Mouse (Mus musculus) heart, postnatal 0 days (tissue): ENCODE results near the gene Bcl2l14. TPM values are rescaled to one million over a fixed set of nuclear protein-coding genes. Genes with fewer than 3 reads are reported as not detected.

Experiments used
- ATAC-seq: fragments of 200-750 bp; cut with Nextera tagmentation; 2 replicates; pipeline ENCODE4 v1.8.0; 2017; ENCODE audit warnings: low read depth, moderate number of reproducible peaks, moderate library complexity; ENCODE audit not compliant: insufficient read depth
- DNase-seq: peaks from one replicate; pipeline ENCODE4 v3.0.0-alpha.2; 2016; ENCODE audit warnings: low spot score
- H3K27ac ChIP-seq: fragments of 300-500 bp; sonication (generic); 2 replicates; pipeline ENCODE4 v1.5.1; 2014; ENCODE audit warnings: low read depth, mild to moderate bottlenecking
- H3K27me3 ChIP-seq: fragments of 300-500 bp; sonication (generic); 2 replicates; pipeline ENCODE4 v1.6.1; 2014; ENCODE audit warnings: low read length, mixed read lengths; ENCODE audit not compliant: control insufficient read depth, insufficient read depth
- H3K36me3 ChIP-seq: fragments of 300-500 bp; sonication (generic); replicated peaks from 2 replicates; pipeline ENCODE4 v1.6.1; 2014; ENCODE audit warnings: low read length, mixed read lengths; ENCODE audit not compliant: control insufficient read depth, insufficient read depth
- H3K4me1 ChIP-seq: fragments of 300-500 bp; sonication (generic); 2 replicates; pipeline ENCODE4 v1.6.1; 2014; ENCODE audit warnings: antibody characterized with exemption; ENCODE audit not compliant: control insufficient read depth, insufficient read depth
- H3K4me2 ChIP-seq: fragments of 300-500 bp; sonication (generic); 2 replicates; pipeline ENCODE4 v1.6.1; 2014; ENCODE audit warnings: low read depth, mild to moderate bottlenecking, low read length, moderate library complexity
- H3K4me3 ChIP-seq: fragments of 300-500 bp; sonication (generic); 2 replicates; pipeline ENCODE4 v1.5.1; 2014; ENCODE audit warnings: low read depth, low read length
- H3K9ac ChIP-seq: fragments of 300-500 bp; sonication (generic); replicated peaks from 2 replicates; pipeline ENCODE4 v1.6.1; 2014; ENCODE audit warnings: low read depth, low read length, mixed read lengths
- H3K9me3 ChIP-seq: fragments of 300-500 bp; sonication (generic); replicated peaks from 2 replicates; pipeline ENCODE4 v1.6.1; 2016; ENCODE audit warnings: low read length; ENCODE audit not compliant: control insufficient read depth
- CTCF ChIP-seq: IDR thresholded peaks from 2 replicates; pipeline ENCODE4 v1.5.1; 2016; ENCODE audit warnings: antibody characterized with exemption, control low read depth, low read depth
- EP300 ChIP-seq: IDR thresholded peaks from 2 replicates; pipeline ENCODE4 v1.6.1; 2016; ENCODE audit warnings: antibody characterized with exemption, low read depth
- WGBS: fragments of 180-500 bp; shearing (Covaris S2); extraction: QIAGEN DNeasy Blood & Tissue Kit; methylation state at CpG from one replicate; pipeline ENCODE4 v1.1.7; 2014; 5-methylcytosine and 5-hydroxymethylcytosine counted together
- polyA plus RNA-seq: library from polyadenylated mRNA; unstranded; fragments of >200 nt; fragmentation: Nextera tagmentation; extraction: Ambion mirVana; gene quantifications from 2 replicates; pipeline ENCODE4 v1.2.1, GENCODE M21; 2015
- total RNA-seq: library from RNA; depleted of rRNA; stranded (reverse); fragments of >200 nt; gene quantifications from 2 replicates; pipeline ENCODE4 v1.2.3, GENCODE M21; 2014; ENCODE audit warnings: low replicate concordance

Gene Bcl2l14
- total and polyA plus RNA-seq, 2 experiments from 2014 or later, result 0.69 TPM; not detected in 1

GRCm38 (mm10) chr6:134364644-134365043 is 31.5 kb upstream of the Bcl2l14 start:
- no peak for TF ChIP-seq EP300
- no peak for TF ChIP-seq CTCF
- no peak for DNase-seq
- WGBS, result 60% methylated on average over 6 of the region's 6 CpGs
- Histone ChIP-seq H3K9ac (no peak overlapping the region), H3K9me3 (no peaks in the 10 kb centered on the region), H3K4me2 (no peak overlapping the region), H3K27ac (no peak overlapping the region), H3K4me1 (0 out of 2 replicates have a peak, but pooled peaks cover 3% of the 10 kb centered on the region), H3K36me3 (no peaks in the 10 kb centered on the region), H3K27me3 (no peaks in the 10 kb centered on the region), H3K4me3 (no peak overlapping the region)
- ATAC-seq, result no peak

GRCm38 (mm10) chr6:134365952-134366351 is 30.2 kb upstream of the Bcl2l14 start:
- peak; percentile 8 for DNase-seq
- Histone ChIP-seq H3K9me3 (no peaks in the 10 kb centered on the region), H3K4me3 (no peak overlapping the region), H3K4me2 (no peak overlapping the region), H3K9ac (no peak overlapping the region), H3K27me3 (no peaks in the 10 kb centered on the region), H3K36me3 (no peaks in the 10 kb centered on the region), H3K27ac (0 out of 2 replicates have a peak overlapping the region, but pooled peaks have one; percentile 54), H3K4me1 (0 out of 2 replicates have a peak, but pooled peaks cover 3% of the 10 kb centered on the region)
- TF ChIP-seq EP300, result no peak
- TF ChIP-seq CTCF, result peak; percentile 55
- 40% methylated on average over 4 of the region's 4 CpGs for WGBS
- ATAC-seq, result peak; percentile 69

GRCm38 (mm10) chr6:134366366-134367351 is 29.5 kb upstream of the Bcl2l14 start:
- TF ChIP-seq CTCF (no peak), EP300 (no peak)
- Histone ChIP-seq H3K4me3 (no peak overlapping the region), H3K9ac (no peak overlapping the region), H3K4me1 (0 out of 2 replicates have a peak, but pooled peaks cover 3% of the 10 kb centered on the region), H3K36me3 (no peaks in the 10 kb centered on the region), H3K9me3 (no peaks in the 10 kb centered on the region), H3K27me3 (no peaks in the 10 kb centered on the region), H3K27ac (peak overlapping the region; percentile 54), H3K4me2 (no peak overlapping the region)
- ATAC-seq, result no peak; the same call in 1 of the 2 replicates
- 46% methylated on average over 10 of the region's 10 CpGs for WGBS
- no peak for DNase-seq

GRCm38 (mm10) chr6:134367366-134368281 is 28.5 kb upstream of the Bcl2l14 start:
- DNase-seq (peak; percentile 13), ATAC-seq (0 out of 2 replicates have a peak, but pooled peaks have one; percentile 51)
- Histone ChIP-seq H3K9me3 (no peaks in the 10 kb centered on the region), H3K36me3 (no peaks in the 10 kb centered on the region), H3K27me3 (no peaks in the 10 kb centered on the region), H3K4me3 (no peak overlapping the region), H3K27ac (peak overlapping the region; percentile 54), H3K4me2 (no peak overlapping the region), H3K9ac (no peak overlapping the region), H3K4me1 (0 out of 2 replicates have a peak, but pooled peaks cover 3% of the 10 kb centered on the region)
- no peak for TF ChIP-seq CTCF
- no peak for TF ChIP-seq EP300
- WGBS, result 50% methylated on average over 12 of the region's 12 CpGs

- H3K9me3 ChIP-seq, result no peaks in the 10 kb centered on the region
- no peak for ATAC-seq
- WGBS, result 37% methylated on average over 2 of the region's 2 CpGs
- no peak overlapping the region for H3K27ac ChIP-seq
- H3K36me3 ChIP-seq, result no peaks in the 10 kb centered on the region
- 0 out of 2 replicates have a peak, but pooled peaks cover under 1% of the 10 kb centered on the region for H3K4me1 ChIP-seq
- no peak for DNase-seq
- TF ChIP-seq EP300, result no peak
- no peak for TF ChIP-seq CTCF
- no peaks in the 10 kb centered on the region for H3K27me3 ChIP-seq
- no peak overlapping the region for H3K4me2 ChIP-seq
- H3K9ac ChIP-seq, result no peak overlapping the region
- H3K4me3 ChIP-seq, result no peak overlapping the region
Measured at GRCm38 (mm10) chr6:134372946-134373345, 23.2 kb upstream of the Bcl2l14 start.
